Comparison of ENCODE assay signal across 22 mouse cellular contexts in genomic region chr1:151083806-151084205, GRCm38 (mm10).
DNase-seq lines count a peak whose midpoint lies in the region; ATAC-seq lines count a peak whose summit lies in the region.
"Had no signal": no experiment of that assay in that cellular context is flagged by ENCODE, and none has a peak within 500 bp of the region (broad histone marks: within the 10 kb centered on the region; RNA-seq: fewer than 3 reads in every experiment).

No protein-coding gene starts in this region.

- H3K27me3 ChIP-seq in heart, embryonic 10.5 days (ENCODE audit: insufficient read depth, poor library complexity, severe bottlenecking): no peaks in the 10 kb centered on the region
- H3K27me3 ChIP-seq in heart, embryonic 11.5 days (ENCODE audit: control insufficient read depth, insufficient read depth, low read length): no peaks in the 10 kb centered on the region
- H3K27me3 ChIP-seq in splenic B cell, adult 2 months (ENCODE audit: control insufficient read depth, insufficient read depth, low read length, poor library complexity, severe bottlenecking): no peaks in the 10 kb centered on the region
- no peaks in the 10 kb centered on the region for H3K27me3 ChIP-seq in forebrain, embryonic 13.5 days
- H3K27me3 ChIP-seq in hindbrain, embryonic 12.5 days: no peaks in the 10 kb centered on the region
- H3K27me3 ChIP-seq: embryonic facial prominence, embryonic 12.5 days; forebrain, embryonic 12.5 days; heart, embryonic 15.5 days; hindbrain, embryonic 15.5 days had no signal

- no peak overlapping the region for H3K4me3 ChIP-seq in heart, embryonic 10.5 days
- no peak overlapping the region for H3K4me3 ChIP-seq in heart, embryonic 11.5 days (ENCODE audit: low read depth, low read length)
- H3K4me3 ChIP-seq in forebrain, embryonic 13.5 days: no peak overlapping the region
- no peak overlapping the region for H3K4me3 ChIP-seq in hindbrain, embryonic 12.5 days
- H3K4me3 ChIP-seq: embryonic facial prominence, embryonic 12.5 days; forebrain, embryonic 12.5 days; gastrocnemius, adult 2 months; heart, embryonic 15.5 days; hindbrain, embryonic 15.5 days had no signal

- H3K9ac ChIP-seq in heart, embryonic 11.5 days (ENCODE audit: low read depth, low read length): no peak overlapping the region
- H3K9ac ChIP-seq in forebrain, embryonic 13.5 days: no peak overlapping the region
- no peak overlapping the region for H3K9ac ChIP-seq in hindbrain, embryonic 12.5 days
- H3K9ac ChIP-seq: embryonic facial prominence, embryonic 12.5 days; forebrain, embryonic 12.5 days; forebrain, postnatal 0 days; heart, embryonic 15.5 days; hindbrain, embryonic 15.5 days had no signal

- peak; percentile 33 for DNase-seq in heart, embryonic 10.5 days (ENCODE audit: low spot score)
- DNase-seq in splenic B cell, adult 2 months (ENCODE audit: low read depth, low spot score): peak; percentile 59
- DNase-seq in testis, postnatal 14 days (ENCODE audit: low spot score): no peak
- DNase-seq: adrenal gland, adult 8-10 months; adrenal gland, postnatal 36 days; cerebellum, adult 2 months; cerebellum, postnatal 10 days; forebrain, postnatal 0 days; gastrocnemius, adult 2 months; gastrocnemius, postnatal 25 days; heart, adult 11 months; heart, postnatal 14 days; kidney, adult 11 months had no signal

- 81% methylated on average over 2 of the region's 2 CpGs for WGBS in heart, embryonic 10.5 days
- 65% methylated on average over 2 of the region's 2 CpGs for WGBS in heart, embryonic 11.5 days (ENCODE audit: insufficient replicate concordance)
- 78% methylated on average over 2 of the region's 2 CpGs for WGBS in forebrain, embryonic 13.5 days
- 90% methylated on average over 2 of the region's 2 CpGs for WGBS in hindbrain, embryonic 12.5 days

- H3K36me3 ChIP-seq in heart, embryonic 10.5 days: no peaks in the 10 kb centered on the region
- no peaks in the 10 kb centered on the region for H3K36me3 ChIP-seq in heart, embryonic 11.5 days (ENCODE audit: control insufficient read depth, insufficient read depth, low read length)
- H3K36me3 ChIP-seq in splenic B cell, adult 2 months (ENCODE audit: control insufficient read depth, insufficient read depth, low read length, poor library complexity, severe bottlenecking): no peaks in the 10 kb centered on the region
- H3K36me3 ChIP-seq in forebrain, embryonic 13.5 days (ENCODE audit: poor library complexity, severe bottlenecking): no peaks in the 10 kb centered on the region
- H3K36me3 ChIP-seq in hindbrain, embryonic 12.5 days: no peaks in the 10 kb centered on the region
- H3K36me3 ChIP-seq: embryonic facial prominence, embryonic 12.5 days; forebrain, embryonic 12.5 days; heart, embryonic 15.5 days; hindbrain, embryonic 15.5 days had no signal

- H3K9me3 ChIP-seq in heart, embryonic 10.5 days: no peaks in the 10 kb centered on the region
- H3K9me3 ChIP-seq in heart, embryonic 11.5 days (replicated peaks; ENCODE audit: control insufficient read depth, low read length): no peaks in the 10 kb centered on the region
- H3K9me3 ChIP-seq in forebrain, embryonic 13.5 days (replicated peaks): no peaks in the 10 kb centered on the region
- peaks cover 4% of the 10 kb centered on the region; the same call in 1 of the 2 replicates for H3K9me3 ChIP-seq in hindbrain, embryonic 12.5 days (replicated peaks)
- H3K9me3 ChIP-seq: embryonic facial prominence, embryonic 12.5 days; forebrain, embryonic 12.5 days; heart, embryonic 15.5 days; hindbrain, embryonic 15.5 days had no signal

- H3K4me1 ChIP-seq in heart, embryonic 10.5 days: peaks cover 34% of the 10 kb centered on the region
- H3K4me1 ChIP-seq in heart, embryonic 11.5 days (ENCODE audit: control insufficient read depth, insufficient read depth, low read length): peaks cover 31% of the 10 kb centered on the region
- 0 out of 2 replicates have a peak, but pooled peaks cover 6% of the 10 kb centered on the region for H3K4me1 ChIP-seq in forebrain, embryonic 13.5 days
- H3K4me1 ChIP-seq in hindbrain, embryonic 12.5 days: peaks cover 15% of the 10 kb centered on the region

- H3K4me2 ChIP-seq in heart, embryonic 11.5 days: no peak overlapping the region
- H3K4me2 ChIP-seq in forebrain, embryonic 13.5 days: no peak overlapping the region
- no peak overlapping the region for H3K4me2 ChIP-seq in hindbrain, embryonic 12.5 days (replicated peaks)
- H3K4me2 ChIP-seq: embryonic facial prominence, embryonic 12.5 days; forebrain, embryonic 12.5 days; heart, embryonic 15.5 days; hindbrain, embryonic 15.5 days had no signal

- H3K27ac ChIP-seq in heart, embryonic 10.5 days: peak overlapping the region; percentile 62; the same call in 1 of the 2 replicates
- no peak overlapping the region for H3K27ac ChIP-seq in heart, embryonic 11.5 days (ENCODE audit: low read depth, low read length)
- no peak overlapping the region for H3K27ac ChIP-seq in forebrain, embryonic 13.5 days
- H3K27ac ChIP-seq in hindbrain, embryonic 12.5 days: no peak overlapping the region
- H3K27ac ChIP-seq: embryonic facial prominence, embryonic 12.5 days; forebrain, embryonic 12.5 days; gastrocnemius, adult 2 months; heart, embryonic 15.5 days; hindbrain, embryonic 15.5 days had no signal

- ATAC-seq in heart, embryonic 11.5 days (replicated peaks; ENCODE audit: insufficient number of reproducible peaks, low FRiP score, low TSS enrichment): no peak
- peak; percentile 29 for ATAC-seq in common myeloid progenitor, adult 5-6 weeks (replicated peaks; ENCODE audit: low read depth, poor library complexity, severe bottlenecking)
- ATAC-seq in megakaryocyte, adult 5-6 weeks (ENCODE audit: poor library complexity, severe bottlenecking): peak; percentile 31; the same call in 1 of the 2 replicates
- ATAC-seq in forebrain, embryonic 13.5 days: no peak
- ATAC-seq in hindbrain, embryonic 12.5 days (ENCODE audit: low FRiP score): no peak
- ATAC-seq: forebrain, postnatal 0 days had no signal

Comparison
In these comparisons a context has a peak if more than half of its experiments do, and no peak if none do; other contexts are left out.
1. ATAC-seq: peak in common myeloid progenitor, adult 5-6 weeks (single experiment) and megakaryocyte, adult 5-6 weeks (single experiment); none in heart, embryonic 11.5 days (single experiment), forebrain, embryonic 13.5 days (single experiment) and hindbrain, embryonic 12.5 days (single experiment).